Mouse (Mus musculus) liver, adult 2 months (tissue): ENCODE results near the gene H2-Q7. TPM values are rescaled to one million over a fixed set of nuclear protein-coding genes. Genes with fewer than 3 reads are reported as not detected.
"Not testable (repeated sequence)": the region's sequence is repeated elsewhere in the genome, so short reads cannot be mapped to it uniquely, and the experiment has no call there.

Experiments
- DNase-seq: peaks from one replicate; pipeline ENCODE4 v3.0.0-alpha.2; 2011; ENCODE audit warnings: low read depth, low spot score; ENCODE audit errors: extremely low read depth
- H3K27ac ChIP-seq: fragments of 200-500 bp; replicated peaks from 2 replicates; pipeline ENCODE4 v1.5.1; 2012; ENCODE audit warnings: low read depth, mild to moderate bottlenecking, control low read depth, inconsistent platforms, low read length; ENCODE audit not compliant: insufficient read depth
- H3K27me3 ChIP-seq: fragments of 200-500 bp; 2 replicates; pipeline ENCODE4 v1.6.1; 2012; ENCODE audit warnings: mild to moderate bottlenecking, moderate library complexity, low read length, inconsistent platforms; ENCODE audit not compliant: control insufficient read depth, insufficient read depth
- H3K36me3 ChIP-seq: fragments of 200-500 bp; 2 replicates; pipeline ENCODE4 v1.6.1; 2012; ENCODE audit warnings: low read length, inconsistent platforms; ENCODE audit not compliant: control insufficient read depth, insufficient read depth
- H3K4me1 ChIP-seq: fragments of 200-500 bp; 2 replicates; pipeline ENCODE4 v1.6.1; 2011; ENCODE audit warnings: low read length; ENCODE audit not compliant: control insufficient read depth, insufficient read depth
- H3K4me3 ChIP-seq: fragments of 200-500 bp; 2 replicates; pipeline ENCODE4 v1.5.1; 2011; ENCODE audit warnings: low read depth, mild to moderate bottlenecking, control low read depth, low read length, moderate library complexity; ENCODE audit not compliant: insufficient read depth
- H3K79me2 ChIP-seq: fragments of 200-500 bp; 2 replicates; pipeline ENCODE4 v1.6.1; 2012; ENCODE audit warnings: inconsistent platforms, mild to moderate bottlenecking, low read length, moderate library complexity; ENCODE audit not compliant: control insufficient read depth, insufficient read depth
- H3K9ac ChIP-seq: fragments of 200-500 bp; 2 replicates; pipeline ENCODE4 v1.6.1; 2012; ENCODE audit warnings: low read depth, mild to moderate bottlenecking, control low read depth, inconsistent platforms, low read length
- WGBS: fragments of 180-500 bp; shearing (Covaris S2); methylation state at CpG from one replicate; pipeline ENCODE4 v1.1.7; 2018; 5-methylcytosine and 5-hydroxymethylcytosine counted together
- polyA plus RNA-seq: library from polyadenylated mRNA; depleted of rRNA; stranded (reverse); fragments of >200 nt; gene quantifications from 2 replicates; pipeline ENCODE4 v1.2.3, GENCODE M21; 2012
- total RNA-seq: library from RNA; depleted of rRNA; stranded (reverse); fragments of >200 nt; gene quantifications from 2 replicates; pipeline ENCODE4 v1.2.3, GENCODE M21; 2014

The H2-Q7 gene
- total and polyA plus RNA-seq, 2 experiments = 56.7 to 212 TPM

DNA sequence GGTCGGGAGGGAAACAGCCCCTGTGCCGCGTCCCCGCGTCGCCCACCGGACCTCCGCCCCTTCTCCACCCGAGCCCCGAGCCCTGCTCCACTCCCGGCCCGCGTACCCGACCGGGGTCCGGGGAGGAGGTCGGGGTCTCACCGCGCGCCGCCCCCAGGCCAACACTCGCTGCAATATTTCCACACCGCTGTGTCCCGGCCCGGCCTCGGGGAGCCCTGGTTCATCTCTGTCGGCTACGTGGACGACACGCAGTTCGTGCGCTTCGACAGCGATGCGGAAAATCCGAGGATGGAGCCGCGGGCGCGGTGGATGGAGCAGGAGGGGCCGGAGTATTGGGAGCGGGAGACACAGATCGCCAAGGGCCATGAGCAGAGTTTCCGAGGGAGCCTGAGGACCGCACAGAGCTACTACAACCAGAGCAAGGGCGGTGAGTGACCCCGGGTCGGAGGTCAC lies 366 bp downstream of the H2-Q7 start:
- not testable (repeated sequence) for H3K79me2 ChIP-seq, H3K27ac ChIP-seq, H3K27me3 ChIP-seq, H3K36me3 ChIP-seq, H3K4me1 ChIP-seq
- Histone ChIP-seq H3K9ac (peak overlapping the region; percentile 80), H3K4me3 (peak overlapping the region; percentile 67)
- peak; percentile 21 for DNase-seq
- 2% methylated on average over 43 of the region's 48 CpGs for WGBS

DNA sequence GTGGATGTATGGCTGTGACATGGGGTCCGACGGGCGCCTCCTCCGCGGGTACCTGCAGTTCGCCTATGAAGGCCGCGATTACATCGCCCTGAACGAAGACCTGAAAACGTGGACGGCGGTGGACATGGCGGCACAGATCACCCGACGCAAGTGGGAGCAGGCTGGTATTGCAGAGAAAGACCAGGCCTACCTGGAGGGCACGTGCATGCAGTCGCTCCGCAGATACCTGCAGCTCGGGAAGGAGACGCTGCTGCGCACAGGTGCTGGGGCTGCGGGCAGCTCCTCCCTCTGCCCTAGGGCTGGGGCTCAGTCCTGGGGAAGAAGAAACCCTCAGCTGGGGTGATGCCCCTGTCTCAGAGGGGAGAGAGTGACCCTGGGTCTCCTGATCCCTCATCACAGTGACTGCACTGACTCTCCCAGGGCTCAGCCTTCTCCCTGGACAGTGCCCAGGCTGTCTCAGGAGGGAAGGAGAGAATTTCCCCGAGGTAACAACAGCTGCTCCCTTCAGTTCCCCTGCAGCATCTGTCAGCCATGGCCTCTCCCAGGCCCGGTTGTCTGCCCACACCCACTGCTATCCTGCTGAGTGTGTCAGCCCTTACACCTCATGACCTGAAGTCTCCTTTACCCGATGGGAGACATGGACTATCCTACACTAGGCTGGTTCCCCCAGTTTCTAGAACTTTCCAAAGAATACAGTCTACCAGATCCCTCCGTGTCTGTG lies 1.1 kb downstream of the H2-Q7 start:
- DNase-seq, H3K27me3 ChIP-seq, H3K27ac ChIP-seq, H3K36me3 ChIP-seq, H3K79me2 ChIP-seq, H3K4me1 ChIP-seq, H3K9ac ChIP-seq: not testable (repeated sequence)
- peak overlapping the region; percentile 66; the same call in 1 of the 2 replicates for H3K4me3 ChIP-seq
- 71% methylated on average over 27 of the region's 27 CpGs for WGBS

DNA sequence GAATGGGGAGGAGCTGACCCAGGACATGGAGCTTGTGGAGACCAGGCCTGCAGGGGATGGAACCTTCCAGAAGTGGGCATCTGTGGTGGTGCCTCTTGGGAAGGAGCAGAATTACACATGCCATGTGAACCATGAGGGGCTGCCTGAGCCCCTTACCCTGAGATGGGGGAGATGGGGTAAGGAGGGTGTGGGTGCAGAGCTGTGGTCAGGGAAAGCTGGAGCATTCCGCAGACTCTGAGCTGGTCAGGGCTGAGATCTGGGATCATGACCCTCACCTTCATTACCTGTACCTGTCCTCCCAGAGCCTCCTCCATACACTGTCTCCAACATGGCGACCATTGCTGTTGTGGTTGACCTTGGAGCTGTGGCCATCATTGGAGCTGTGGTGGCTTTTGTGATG lies 3.4 kb downstream of the H2-Q7 start:
- not testable (repeated sequence) for H3K9ac ChIP-seq, H3K4me3 ChIP-seq, H3K36me3 ChIP-seq, H3K79me2 ChIP-seq, DNase-seq, H3K27ac ChIP-seq, H3K27me3 ChIP-seq, H3K4me1 ChIP-seq
- 90% methylated on average over 2 of the region's 2 CpGs for WGBS

DNA sequence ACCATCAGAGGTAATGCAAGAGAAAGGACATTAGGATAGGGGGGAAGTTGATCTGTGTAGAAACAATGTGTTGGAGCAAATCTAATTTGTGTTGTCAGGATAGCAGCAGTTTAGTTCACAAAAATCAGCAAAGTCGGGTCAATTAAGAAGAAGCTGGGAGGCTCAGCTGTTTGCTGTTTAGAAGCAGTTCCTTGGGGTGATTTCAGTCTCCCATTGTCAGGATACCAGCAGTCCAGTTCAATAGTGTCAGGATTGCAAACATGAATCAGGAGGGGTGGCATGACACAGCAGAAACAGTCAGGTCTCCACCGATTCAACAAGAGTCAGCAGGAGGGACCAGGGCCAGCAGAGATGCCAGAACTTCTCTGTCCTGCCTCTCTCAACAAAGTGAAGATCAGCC lies 5.6 kb downstream of the H2-Q7 start:
- WGBS = 75% methylated on average over 2 of the region's 2 CpGs

DNA sequence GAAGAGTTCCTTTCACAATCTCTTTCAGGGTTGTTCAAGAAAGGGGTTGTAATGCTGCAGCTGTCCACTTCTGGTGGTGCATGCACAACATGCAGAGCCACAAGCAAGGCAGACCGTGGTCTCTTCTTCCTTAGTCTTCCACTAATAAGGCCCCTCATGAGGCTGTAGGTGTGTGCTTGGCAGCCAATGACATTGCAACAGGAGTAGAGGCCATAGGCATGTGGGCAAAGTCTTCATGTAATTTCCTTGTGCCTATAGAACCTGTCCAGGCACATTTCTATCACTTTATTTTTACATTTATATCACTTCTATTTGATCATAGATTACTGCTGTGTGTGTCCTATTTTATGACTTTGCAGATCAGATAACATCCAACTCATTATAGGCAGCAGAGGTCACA lies 19.3 kb downstream of the H2-Q7 start:
- H3K27ac ChIP-seq, H3K4me1 ChIP-seq, H3K4me3 ChIP-seq, H3K79me2 ChIP-seq, H3K36me3 ChIP-seq, H3K9ac ChIP-seq, DNase-seq, H3K27me3 ChIP-seq: not testable (repeated sequence)
- WGBS = no CpG with 5 or more reads among the region's 1 CpGs

More for the DNA sequence above, 5.6 kb downstream of the H2-Q7 start:
- H3K79me2 ChIP-seq, H3K27me3 ChIP-seq, H3K4me1 ChIP-seq, H3K4me3 ChIP-seq, H3K27ac ChIP-seq, H3K36me3 ChIP-seq, DNase-seq, H3K9ac ChIP-seq: not testable (repeated sequence)

DNA sequence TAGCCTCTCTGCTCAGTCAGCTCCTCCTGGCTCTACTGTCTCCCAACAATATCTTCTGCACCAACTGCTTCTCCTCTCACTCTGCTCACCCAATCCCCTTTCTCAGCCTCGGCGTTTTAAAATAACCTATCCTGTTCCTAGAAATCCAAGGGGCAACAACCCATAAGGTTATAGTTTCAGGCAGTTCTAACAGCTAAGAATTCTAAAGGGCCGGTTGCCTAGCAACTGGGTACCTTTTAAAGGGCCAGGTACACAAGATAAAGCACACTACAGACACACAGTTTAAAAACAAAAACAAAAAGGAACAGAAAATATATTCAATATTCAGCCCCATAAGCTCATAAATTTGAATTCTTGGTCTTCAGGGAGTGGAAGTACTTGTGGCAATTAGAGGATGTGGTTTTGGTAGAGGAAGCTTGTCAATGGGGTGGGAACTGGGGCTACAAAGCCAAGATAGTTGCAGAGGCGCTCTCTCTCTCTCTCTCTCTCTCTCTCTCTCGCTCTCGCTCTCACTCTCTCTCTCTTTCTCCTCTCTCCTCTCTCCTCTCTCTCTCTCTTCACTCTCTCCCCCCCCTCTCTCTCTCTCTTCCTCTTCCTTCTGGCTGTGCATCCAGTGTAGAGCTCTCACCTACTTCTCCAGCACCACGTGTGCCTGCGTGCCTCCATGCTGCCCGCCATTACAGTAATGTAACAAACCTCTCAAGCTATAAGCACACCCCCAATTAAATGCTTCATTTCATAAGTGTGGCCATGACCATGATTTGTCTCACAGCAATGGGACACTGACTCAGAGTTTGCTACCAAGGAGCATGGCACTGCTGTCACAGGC lies 21.8 kb downstream of the H2-Q7 start:
- 74% methylated on average over 3 of the region's 9 CpGs for WGBS
- not testable (repeated sequence) for H3K27ac ChIP-seq, H3K36me3 ChIP-seq, DNase-seq, H3K4me3 ChIP-seq, H3K9ac ChIP-seq, H3K4me1 ChIP-seq, H3K79me2 ChIP-seq, H3K27me3 ChIP-seq
